Mouse (Mus musculus) cortical plate, adult 2 months (tissue): Measurements from ENCODE around the gene Stambp.

Source experiments
- CTCF ChIP-seq: fragments of 200-500 bp; IDR thresholded peaks from 2 replicates; pipeline ENCODE4 v1.5.1; 2011; ENCODE audit warnings: mild to moderate bottlenecking, control low read depth, low read length; ENCODE audit not compliant: insufficient read depth; ENCODE audit errors: extremely low read depth
- POLR2A ChIP-seq: fragments of 200-500 bp; IDR thresholded peaks from 2 replicates; pipeline ENCODE4 v1.6.1; 2011; ENCODE audit warnings: mild to moderate bottlenecking, low read length, control low read depth; ENCODE audit not compliant: insufficient read depth; ENCODE audit errors: extremely low read depth

GRCm38 (mm10) chr6:83619955-83620354 lies 47.4 kb upstream of the Stambp start:
- no peak for TF ChIP-seq CTCF
- no peak for TF ChIP-seq POLR2A
